Mouse (Mus musculus) liver, postnatal 0 days (tissue): Measurements from ENCODE around the gene Fam208a. TPM values are rescaled to one million over a fixed set of nuclear protein-coding genes. Genes with fewer than 3 reads are reported as not detected.

ENCODE experiments used
- ATAC-seq: fragments of 200-750 bp; cut with Nextera tagmentation; 2 replicates; pipeline ENCODE4 v1.8.0; 2017; ENCODE audit warnings: mild to moderate bottlenecking, moderate library complexity
- DNase-seq: peaks from one replicate; pipeline ENCODE4 v3.0.0-alpha.2; 2016
- H3K27ac ChIP-seq: fragments of 300-500 bp; sonication (generic); 2 replicates; pipeline ENCODE4 v1.5.1; 2014; ENCODE audit warnings: antibody characterized with exemption, moderate library complexity, mild to moderate bottlenecking, low read depth
- H3K27me3 ChIP-seq: fragments of 300-500 bp; sonication (generic); 2 replicates; pipeline ENCODE4 v1.6.1; 2014; ENCODE audit warnings: low read length, control low read depth, mixed read lengths; ENCODE audit not compliant: insufficient read depth
- H3K36me3 ChIP-seq: fragments of 300-500 bp; sonication (generic); replicated peaks from 2 replicates; pipeline ENCODE4 v1.6.1; 2014; ENCODE audit warnings: mild to moderate bottlenecking, control low read depth, low read length, moderate library complexity, mixed read lengths; ENCODE audit not compliant: insufficient read depth
- H3K4me1 ChIP-seq: fragments of 300-500 bp; sonication (generic); 2 replicates; pipeline ENCODE4 v1.6.1; 2014; ENCODE audit warnings: antibody characterized with exemption, mild to moderate bottlenecking, control low read depth; ENCODE audit not compliant: insufficient read depth
- H3K4me2 ChIP-seq: fragments of 300-500 bp; sonication (generic); 2 replicates; pipeline ENCODE4 v1.6.1; 2014; ENCODE audit warnings: low read depth, mild to moderate bottlenecking, low read length, moderate library complexity, mixed read lengths
- H3K4me3 ChIP-seq: fragments of 300-500 bp; sonication (generic); 2 replicates; pipeline ENCODE4 v1.5.1; 2014; ENCODE audit warnings: low read depth, low read length
- H3K9ac ChIP-seq: fragments of 300-500 bp; sonication (generic); replicated peaks from 2 replicates; pipeline ENCODE4 v1.6.1; 2014; ENCODE audit warnings: mild to moderate bottlenecking, moderate library complexity
- H3K9me3 ChIP-seq: fragments of 300-500 bp; sonication (generic); 2 replicates; pipeline ENCODE4 v1.6.1; 2016; ENCODE audit warnings: mild to moderate bottlenecking, control low read depth, low read length, mixed read lengths
- CTCF ChIP-seq: sonication (generic); IDR thresholded peaks from 2 replicates; pipeline ENCODE4 v1.5.1; 2016; ENCODE audit warnings: antibody characterized with exemption, low read depth
- EP300 ChIP-seq: IDR thresholded peaks from 2 replicates; pipeline ENCODE4 v1.6.1; 2016; ENCODE audit warnings: antibody characterized with exemption, low read depth, mild to moderate bottlenecking
- WGBS: fragments of 180-500 bp; shearing (Covaris S2); extraction: QIAGEN DNeasy Blood & Tissue Kit; methylation state at CpG from one replicate; pipeline ENCODE4 v1.1.7; 2014; ENCODE audit not compliant: insufficient replicate concordance; 5-methylcytosine and 5-hydroxymethylcytosine counted together
- polyA plus RNA-seq: library from polyadenylated mRNA; unstranded; fragments of >200 nt; fragmentation: Nextera tagmentation; extraction: Ambion mirVana; gene quantifications from 2 replicates; pipeline ENCODE4 v1.2.1, GENCODE M21; 2015

The Fam208a gene
- polyA plus RNA-seq, 1 experiment from 2014 or later = 3.9 TPM

- no peak for ATAC-seq
- no peak for DNase-seq
- H3K4me3 ChIP-seq = no peak overlapping the region
- no peaks in the 10 kb centered on the region for H3K4me1 ChIP-seq
- H3K27me3 ChIP-seq = no peaks in the 10 kb centered on the region
- H3K27ac ChIP-seq = no peak overlapping the region
- peaks cover 54% of the 10 kb centered on the region for H3K36me3 ChIP-seq
- no peak overlapping the region for H3K4me2 ChIP-seq
- TF ChIP-seq CTCF = no peak
- TF ChIP-seq EP300 = no peak
- H3K9ac ChIP-seq = no peak overlapping the region
- WGBS = 96% methylated on average over 2 of the region's 2 CpGs
- H3K9me3 ChIP-seq = no peaks in the 10 kb centered on the region
Measured at GRCm38 (mm10) chr14:27444851-27445281, 16.2 kb downstream of the Fam208a start.

- no peak overlapping the region for H3K4me3 ChIP-seq
- no peak overlapping the region for H3K27ac ChIP-seq
- WGBS = 79% methylated on average over 4 of the region's 4 CpGs
- H3K9me3 ChIP-seq = no peaks in the 10 kb centered on the region
- DNase-seq = no peak
- ATAC-seq = no peak
- no peak overlapping the region for H3K4me2 ChIP-seq
- TF ChIP-seq CTCF (no peak), EP300 (no peak)
- peaks cover 47% of the 10 kb centered on the region for H3K36me3 ChIP-seq
- H3K9ac ChIP-seq = no peak overlapping the region
- no peaks in the 10 kb centered on the region for H3K27me3 ChIP-seq
- no peaks in the 10 kb centered on the region for H3K4me1 ChIP-seq
Measured at GRCm38 (mm10) chr14:27446963-27447362, 18.3 kb downstream of the Fam208a start.

GRCm38 (mm10) chr14:27491399-27491798, 62.8 kb downstream of the Fam208a start:
- no peak for ATAC-seq
- H3K9ac ChIP-seq = no peak overlapping the region
- 77% methylated on average over 5 of the region's 5 CpGs for WGBS
- no peak overlapping the region for H3K4me2 ChIP-seq
- H3K4me3 ChIP-seq = no peak overlapping the region
- no peak for TF ChIP-seq EP300
- TF ChIP-seq CTCF = no peak
- DNase-seq = no peak
- H3K27me3 ChIP-seq = no peaks in the 10 kb centered on the region
- no peaks in the 10 kb centered on the region for H3K9me3 ChIP-seq
- peaks cover 33% of the 10 kb centered on the region for H3K36me3 ChIP-seq
- no peak overlapping the region for H3K27ac ChIP-seq
- H3K4me1 ChIP-seq = no peaks in the 10 kb centered on the region

GRCm38 (mm10) chr14:27493516-27493915, 64.9 kb downstream of the Fam208a start:
- TF ChIP-seq EP300 = no peak
- TF ChIP-seq CTCF = no peak; the same call in 1 of the 2 replicates
- no peaks in the 10 kb centered on the region for H3K27me3 ChIP-seq
- WGBS = 91% methylated on average over 4 of the region's 4 CpGs
- H3K9me3 ChIP-seq = no peaks in the 10 kb centered on the region
- no peak overlapping the region for H3K4me2 ChIP-seq
- H3K9ac ChIP-seq = no peak overlapping the region
- no peak overlapping the region for H3K4me3 ChIP-seq
- DNase-seq = no peak
- peaks cover 26% of the 10 kb centered on the region for H3K36me3 ChIP-seq
- H3K27ac ChIP-seq = no peak overlapping the region
- no peaks in the 10 kb centered on the region for H3K4me1 ChIP-seq
- no peak for ATAC-seq

GRCm38 (mm10) chr14:27501096-27501495, 72.5 kb downstream of the Fam208a start:
- Histone ChIP-seq H3K4me3 (no peak overlapping the region), H3K27ac (no peak overlapping the region), H3K4me1 (no peaks in the 10 kb centered on the region), H3K4me2 (no peak overlapping the region), H3K9me3 (no peaks in the 10 kb centered on the region), H3K9ac (no peak overlapping the region), H3K36me3 (0 out of 2 replicates have a peak, but pooled peaks cover 3% of the 10 kb centered on the region), H3K27me3 (no peaks in the 10 kb centered on the region)
- DNase-seq = no peak
- no peak for ATAC-seq
- 78% methylated on average over 4 of the region's 4 CpGs for whole genome bisulfite sequencing
- TF ChIP-seq EP300 (no peak), CTCF (no peak)

GRCm38 (mm10) chr14:27507894-27508643, 79.4 kb downstream of the Fam208a start, which contains the start of gene Ccdc66:
Ccdc66 (minus strand) TSS chr14:27508460.
- peak; percentile 97 for DNase-seq
- WGBS = 1% methylated on average over 51 of the region's 51 CpGs
- Histone ChIP-seq H3K4me3 (peak within 1 kb of the TSS; percentile 84), H3K4me2 (peak within 1 kb of the TSS; percentile 78), H3K27me3 (no peaks in the 10 kb centered on the region), H3K9me3 (no peaks in the 10 kb centered on the region), H3K4me1 (no peaks in the 10 kb centered on the region; the same call in 1 of the 2 replicates), H3K27ac (peak within 1 kb of the TSS; percentile 34), H3K36me3 (no peaks in the 10 kb centered on the region), H3K9ac (peak within 1 kb of the TSS; percentile 74)
- peak; percentile 99 for ATAC-seq
- TF ChIP-seq EP300 (no peak), CTCF (no peak)
